Mouse (Mus musculus): ENCODE measurements around the gene Gm49673. TPM values are rescaled to one million over a fixed set of nuclear protein-coding genes. Genes with fewer than 3 reads are reported as not detected.
"Not testable (repeated sequence)": the region's sequence is repeated elsewhere in the genome, so short reads cannot be mapped to it uniquely, and the experiment has no call there.

The Gm49673 gene
- not detected for total RNA-seq (2021)
- 2.5 and 16.1 TPM in 2 replicates for polyA plus RNA-seq (2012; rRNA removed)
- long read RNA-seq, partial matches to known transcripts = 19 of 24 reads
- long read RNA-seq, other reads (novel, unspliced or antisense) = 5 of 24 reads

GRCm38 (mm10) chr17:8147439-8148316 lies at the start of gene Gm49673, which contains the start of gene Rnaset2a:
Gm49673 (minus strand) TSS chr17:8147788.
Rnaset2a (minus strand) TSS chr17:8148097.
- peak; percentile 65 for DNase-seq

GRCm38 (mm10) chr17:8195685-8196376 lies 48.2 kb upstream of the Gm49673 start:
- no peak for DNase-seq

- DNase-seq = no peak
Observed at GRCm38 (mm10) chr17:8193678-8194077, 46.1 kb upstream of the Gm49673 start.

- no peak for DNase-seq
Observed at GRCm38 (mm10) chr17:8184217-8184616, 36.6 kb upstream of the Gm49673 start.

GRCm38 (mm10) chr17:8183815-8184214 lies 36.2 kb upstream of the Gm49673 start:
- no peak for DNase-seq

- DNase-seq = no peak
Observed at GRCm38 (mm10) chr17:8177090-8177489, 29.5 kb upstream of the Gm49673 start.

GRCm38 (mm10) chr17:8171081-8171480 lies 23.5 kb upstream of the Gm49673 start:
- no peak for DNase-seq

GRCm38 (mm10) chr17:8170331-8170730 lies 22.7 kb upstream of the Gm49673 start:
- no peak for DNase-seq

- DNase-seq = peak; percentile 77
Observed at GRCm38 (mm10) chr17:8167436-8167835, 19.8 kb upstream of the Gm49673 start.

GRCm38 (mm10) chr17:8166454-8166853 lies 18.9 kb upstream of the Gm49673 start:
- not testable (repeated sequence) for DNase-seq

- DNase-seq = not testable (repeated sequence)
Observed at GRCm38 (mm10) chr17:8165977-8166376, 18.4 kb upstream of the Gm49673 start.

GRCm38 (mm10) chr17:8165608-8165945 lies 18.0 kb upstream of the Gm49673 start:
- DNase-seq = peak; percentile 78

GRCm38 (mm10) chr17:8164701-8165607 lies 17.4 kb upstream of the Gm49673 start, which contains the start of gene Fgfr1op:
Fgfr1op (plus strand) TSS chr17:8165501.
- DNase-seq = peak; percentile 81

GRCm38 (mm10) chr17:8160969-8161368 lies 13.4 kb upstream of the Gm49673 start:
- peak; percentile 33 for DNase-seq

- DNase-seq = not testable (repeated sequence)
Observed at GRCm38 (mm10) chr17:8158627-8159026, 11.0 kb upstream of the Gm49673 start.

GRCm38 (mm10) chr17:8155982-8156381 lies 8.4 kb upstream of the Gm49673 start:
- not testable (repeated sequence) for DNase-seq

GRCm38 (mm10) chr17:8155010-8155409 lies 7.4 kb upstream of the Gm49673 start:
- DNase-seq = not testable (repeated sequence)

- DNase-seq = not testable (repeated sequence)
Observed at GRCm38 (mm10) chr17:8146931-8147330, 657 bp downstream of the Gm49673 start.

GRCm38 (mm10) chr17:8143802-8144673 lies 3.5 kb downstream of the Gm49673 start:
- DNase-seq = peak; percentile 72

GRCm38 (mm10) chr17:8140210-8140609 lies 7.4 kb downstream of the Gm49673 start:
- not testable (repeated sequence) for DNase-seq

GRCm38 (mm10) chr17:8138116-8138515 lies 9.5 kb downstream of the Gm49673 start:
- DNase-seq = not testable (repeated sequence)

All from adrenal gland, adult 2 months (tissue).